Mouse (Mus musculus): ENCODE data around the gene Olfr824.
"Not testable (repeated sequence)": the region's sequence is repeated elsewhere in the genome, so short reads cannot be mapped to it uniquely, and the experiment has no call there.

The Olfr824 gene

DNA sequence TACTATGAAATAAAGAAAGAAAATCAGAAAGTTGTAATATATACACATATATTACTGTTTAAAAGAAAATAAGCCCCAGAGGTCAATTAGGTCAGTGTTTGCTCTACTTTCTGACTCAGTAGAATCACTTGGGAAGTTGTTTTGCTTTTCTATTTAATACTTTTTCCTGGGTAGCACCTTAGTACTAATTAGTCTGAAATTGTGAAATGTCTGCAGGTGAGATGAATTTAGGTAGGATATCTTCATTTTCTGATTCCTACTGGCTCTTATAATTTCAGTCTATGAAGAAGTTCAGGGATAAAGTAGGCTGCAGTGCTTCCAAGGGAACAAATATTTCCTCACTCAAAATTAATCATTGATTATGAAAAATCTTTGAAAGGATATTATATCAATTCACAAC is at the start of gene Olfr824:
TSS of gene Olfr824 (minus strand) at position 101 of the 400 bp plus-strand sequence.
- DNase-seq (ENCODE audit: low read depth, low spot score); H3K36me3 ChIP-seq (ENCODE audit: control insufficient read depth, insufficient read depth, low read length, poor library complexity, severe bottlenecking); H3K27me3 ChIP-seq (ENCODE audit: control insufficient read depth, insufficient read depth, low read length, poor library complexity, severe bottlenecking): not testable (repeated sequence)

DNA sequence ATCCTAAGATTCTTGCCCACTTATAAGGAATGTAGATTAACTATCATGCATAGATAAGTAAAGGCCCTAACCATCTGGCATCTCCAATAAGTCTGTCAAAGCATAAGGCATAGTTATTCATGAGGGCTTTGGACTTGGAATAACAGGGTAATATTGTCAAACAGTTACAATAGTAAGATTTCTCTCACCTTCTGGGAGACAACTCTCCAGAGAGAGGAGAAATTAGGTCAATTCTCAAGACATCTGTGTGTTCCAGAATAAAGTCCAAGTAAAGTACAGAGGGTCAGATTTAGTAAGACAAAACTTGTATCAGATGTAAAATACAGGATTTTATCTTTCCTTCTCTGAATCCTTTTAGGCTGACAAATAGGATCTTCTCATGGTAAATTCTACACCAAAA is 36.9 kb upstream of the Olfr824 start, which contains the start of gene Olfr825:
TSS of gene Olfr825 (minus strand) at position 101 of the 400 bp plus-strand sequence.
- Histone ChIP-seq H3K27me3 (ENCODE audit: control insufficient read depth, insufficient read depth, low read length, poor library complexity, severe bottlenecking) (no peaks in the 10 kb centered on the region), H3K36me3 (ENCODE audit: control insufficient read depth, insufficient read depth, low read length, poor library complexity, severe bottlenecking) (no peaks in the 10 kb centered on the region)
- no peak for DNase-seq (ENCODE audit: low read depth, low spot score)

DNA sequence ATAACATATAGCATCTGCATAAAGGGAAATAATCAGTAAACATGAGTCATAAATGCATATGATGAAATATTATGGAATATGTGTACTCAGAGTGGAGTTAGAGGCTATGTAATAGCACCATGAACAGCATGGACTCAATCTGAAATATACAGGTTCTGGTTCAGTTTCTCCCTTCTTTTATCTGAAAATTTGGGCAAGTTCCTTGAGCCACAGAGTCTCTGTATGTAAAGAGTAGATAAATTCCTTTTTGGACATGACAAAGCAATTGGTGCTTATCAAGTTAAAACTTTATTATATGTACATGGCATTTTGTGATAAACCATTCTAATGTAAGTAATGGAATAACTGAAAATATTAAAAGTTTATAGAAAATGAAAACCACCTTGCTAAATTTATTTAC is 35.4 kb upstream of the Olfr824 start:
- Histone ChIP-seq H3K36me3 (ENCODE audit: control insufficient read depth, insufficient read depth, low read length, poor library complexity, severe bottlenecking) (no peaks in the 10 kb centered on the region), H3K27me3 (ENCODE audit: control insufficient read depth, insufficient read depth, low read length, poor library complexity, severe bottlenecking) (no peaks in the 10 kb centered on the region)
- no peak for DNase-seq (ENCODE audit: low read depth, low spot score)

DNA sequence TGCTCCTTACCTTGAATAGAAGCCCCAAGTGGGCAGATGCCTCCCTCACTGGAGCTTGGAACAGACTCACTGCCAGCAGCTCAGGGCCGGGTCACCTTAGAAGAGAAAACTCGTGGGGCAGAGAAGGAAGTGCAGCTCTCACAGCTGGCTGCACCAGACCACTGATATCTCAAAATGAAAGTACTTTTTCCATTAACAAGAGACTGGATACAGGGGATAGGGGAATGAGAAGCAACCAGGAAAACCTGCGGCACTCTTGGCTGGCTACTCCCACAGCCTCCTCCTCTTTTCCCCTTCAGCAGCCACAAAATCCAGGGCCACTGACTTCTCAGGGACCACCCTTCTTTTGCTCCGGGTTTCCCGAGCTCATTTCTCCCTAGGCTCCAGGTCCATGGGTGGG is 14.3 kb upstream of the Olfr824 start:
- DNase-seq (ENCODE audit: low read depth, low spot score): no peak
- no peaks in the 10 kb centered on the region for H3K27me3 ChIP-seq (ENCODE audit: control insufficient read depth, insufficient read depth, low read length, poor library complexity, severe bottlenecking)
- no peaks in the 10 kb centered on the region for H3K36me3 ChIP-seq (ENCODE audit: control insufficient read depth, insufficient read depth, low read length, poor library complexity, severe bottlenecking)

DNA sequence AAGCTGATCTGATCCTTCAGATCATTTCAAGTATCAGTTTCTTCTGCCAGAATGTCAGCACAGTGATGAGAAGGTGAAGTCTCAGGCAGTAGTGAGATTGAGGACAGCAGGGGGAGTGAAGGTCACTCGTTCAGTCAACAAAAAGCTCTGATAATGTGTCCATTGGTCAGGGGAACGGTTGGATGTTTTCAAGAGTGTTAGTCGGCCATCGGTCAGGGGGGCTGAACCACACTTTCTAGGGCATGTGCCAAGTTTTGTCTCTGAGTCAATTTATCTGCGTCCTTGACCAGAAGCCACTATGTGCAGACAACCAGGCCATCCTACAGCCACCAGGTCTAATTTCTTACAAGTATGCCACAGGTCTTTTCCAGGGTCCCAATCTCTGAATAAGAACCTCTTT is 12.7 kb upstream of the Olfr824 start:
- H3K27me3 ChIP-seq (ENCODE audit: control insufficient read depth, insufficient read depth, low read length, poor library complexity, severe bottlenecking); DNase-seq (ENCODE audit: low read depth, low spot score); H3K36me3 ChIP-seq (ENCODE audit: control insufficient read depth, insufficient read depth, low read length, poor library complexity, severe bottlenecking): not testable (repeated sequence)

DNA sequence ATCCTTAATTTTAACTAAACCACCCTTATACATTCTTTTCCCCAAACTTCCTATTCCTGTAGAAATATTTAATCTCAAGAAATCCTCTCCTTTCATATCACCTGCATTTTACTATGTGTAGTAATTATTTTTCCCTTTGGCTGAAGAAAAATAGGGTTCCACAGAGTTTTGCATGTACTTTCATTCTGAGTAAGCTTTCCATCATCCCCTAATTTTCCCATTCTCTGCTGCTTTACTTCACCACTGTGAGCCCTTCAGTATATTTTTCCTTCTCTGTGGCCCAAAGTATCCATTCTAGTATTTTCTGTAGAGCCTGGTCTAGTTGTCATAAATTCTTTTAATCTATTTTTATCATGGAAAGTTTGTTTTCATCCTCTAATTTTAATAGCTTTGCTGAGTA is 5.0 kb upstream of the Olfr824 start:
- Histone ChIP-seq H3K36me3 (ENCODE audit: control insufficient read depth, insufficient read depth, low read length, poor library complexity, severe bottlenecking) (no peaks in the 10 kb centered on the region), H3K27me3 (ENCODE audit: control insufficient read depth, insufficient read depth, low read length, poor library complexity, severe bottlenecking) (no peaks in the 10 kb centered on the region)
- DNase-seq (ENCODE audit: low read depth, low spot score): no peak

DNA sequence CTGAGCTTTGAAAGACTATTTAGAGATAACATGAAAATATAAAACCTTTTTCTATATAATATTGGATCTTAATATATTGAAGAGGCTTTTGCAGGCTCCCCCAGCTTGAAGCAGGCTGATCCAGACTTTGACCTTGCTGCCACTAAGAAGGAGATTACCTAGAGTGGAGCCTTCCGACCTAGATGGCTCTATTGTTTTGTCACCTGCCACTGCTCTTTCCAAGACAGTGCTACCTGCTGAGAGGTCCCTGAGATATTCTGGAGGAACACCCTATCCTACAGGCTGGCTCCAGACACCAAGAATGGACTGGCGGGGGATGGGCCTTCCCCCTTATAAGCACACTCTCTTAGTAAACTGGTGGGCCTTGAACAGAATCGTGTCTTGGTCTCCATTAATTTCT is 13.8 kb downstream of the Olfr824 start:
- not testable (repeated sequence) for H3K27me3 ChIP-seq (ENCODE audit: control insufficient read depth, insufficient read depth, low read length, poor library complexity, severe bottlenecking); H3K36me3 ChIP-seq (ENCODE audit: control insufficient read depth, insufficient read depth, low read length, poor library complexity, severe bottlenecking); DNase-seq (ENCODE audit: low read depth, low spot score)

DNA sequence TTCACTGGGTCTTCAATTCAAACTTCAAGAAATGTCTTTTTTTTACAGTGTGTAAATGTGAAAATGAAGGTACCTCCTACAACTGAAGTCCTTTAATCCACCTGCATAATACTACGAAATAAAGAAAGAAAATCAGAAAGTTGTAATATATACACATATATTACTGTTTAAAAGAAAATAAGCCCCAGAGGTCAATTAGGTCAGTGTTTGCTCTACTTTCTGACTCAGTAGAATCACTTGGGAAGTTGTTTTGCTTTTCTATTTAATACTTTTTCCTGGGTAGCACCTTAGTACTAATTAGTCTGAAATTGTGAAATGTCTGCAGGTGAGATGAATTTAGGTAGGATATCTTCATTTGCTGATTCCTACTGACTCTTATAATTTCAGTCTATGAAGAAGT is 14.5 kb downstream of the Olfr824 start, which contains the start of gene Olfr823:
TSS of gene Olfr823 (minus strand) at position 101 of the 400 bp plus-strand sequence.
- H3K27me3 ChIP-seq (ENCODE audit: control insufficient read depth, insufficient read depth, low read length, poor library complexity, severe bottlenecking); H3K36me3 ChIP-seq (ENCODE audit: control insufficient read depth, insufficient read depth, low read length, poor library complexity, severe bottlenecking); DNase-seq (ENCODE audit: low read depth, low spot score): not testable (repeated sequence)

DNA sequence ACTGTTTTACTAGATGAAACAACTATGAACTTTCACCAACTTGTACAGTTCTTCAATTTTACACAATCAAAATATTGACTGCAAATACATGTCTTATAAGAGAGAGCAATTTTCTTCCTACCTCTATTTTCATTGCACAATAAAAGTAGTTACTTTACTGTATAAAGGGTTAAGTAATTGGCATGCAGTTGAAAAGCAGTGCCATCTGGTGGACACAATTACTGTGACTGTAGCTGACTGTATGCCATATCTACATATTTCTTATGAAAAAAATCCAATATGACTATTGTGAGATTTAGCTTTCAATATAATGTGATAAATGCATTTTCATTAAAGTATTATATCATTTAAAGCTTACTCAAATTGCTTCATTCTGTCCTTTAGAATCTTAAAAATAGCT is 33.7 kb downstream of the Olfr824 start:
- DNase-seq (ENCODE audit: low read depth, low spot score): no peak
- no peaks in the 10 kb centered on the region for H3K27me3 ChIP-seq (ENCODE audit: control insufficient read depth, insufficient read depth, low read length, poor library complexity, severe bottlenecking)
- no peaks in the 10 kb centered on the region for H3K36me3 ChIP-seq (ENCODE audit: control insufficient read depth, insufficient read depth, low read length, poor library complexity, severe bottlenecking)

DNA sequence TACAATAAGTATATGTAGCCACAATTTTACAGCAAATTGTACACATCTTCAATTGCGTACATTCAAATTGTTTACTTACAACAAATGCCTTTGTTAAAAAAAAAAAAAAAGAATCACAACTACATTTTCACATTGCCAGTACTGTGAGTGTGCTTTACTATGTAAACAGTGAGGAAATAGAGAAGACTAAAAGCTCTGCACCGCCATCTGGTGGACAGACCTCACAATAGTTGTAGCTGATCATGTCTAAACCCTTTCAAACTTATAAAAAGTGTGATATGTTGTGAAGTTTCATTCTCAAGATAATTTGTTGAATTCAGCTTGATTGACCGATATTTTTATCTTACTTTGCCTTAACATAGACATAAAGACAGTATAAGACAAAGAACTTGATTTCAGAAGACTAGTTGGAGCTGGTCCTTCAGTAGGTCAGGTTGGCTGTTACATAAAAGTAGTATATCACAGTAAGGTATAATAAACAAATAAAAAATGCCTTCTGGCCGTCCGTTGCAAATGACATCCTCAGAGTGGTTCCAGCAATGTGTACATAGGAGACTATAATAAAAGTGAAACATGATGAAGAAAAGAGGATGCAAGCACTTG is 36.9 kb downstream of the Olfr824 start:
- Histone ChIP-seq H3K36me3 (ENCODE audit: control insufficient read depth, insufficient read depth, low read length, poor library complexity, severe bottlenecking) (no peaks in the 10 kb centered on the region), H3K27me3 (ENCODE audit: control insufficient read depth, insufficient read depth, low read length, poor library complexity, severe bottlenecking) (no peaks in the 10 kb centered on the region)
- peak; percentile 8 for DNase-seq (ENCODE audit: low read depth, low spot score)

Data from splenic B cell, adult 2 months (primary cell).